ENCODE assay signal across 7 mouse cellular contexts in the genomic region with DNA sequence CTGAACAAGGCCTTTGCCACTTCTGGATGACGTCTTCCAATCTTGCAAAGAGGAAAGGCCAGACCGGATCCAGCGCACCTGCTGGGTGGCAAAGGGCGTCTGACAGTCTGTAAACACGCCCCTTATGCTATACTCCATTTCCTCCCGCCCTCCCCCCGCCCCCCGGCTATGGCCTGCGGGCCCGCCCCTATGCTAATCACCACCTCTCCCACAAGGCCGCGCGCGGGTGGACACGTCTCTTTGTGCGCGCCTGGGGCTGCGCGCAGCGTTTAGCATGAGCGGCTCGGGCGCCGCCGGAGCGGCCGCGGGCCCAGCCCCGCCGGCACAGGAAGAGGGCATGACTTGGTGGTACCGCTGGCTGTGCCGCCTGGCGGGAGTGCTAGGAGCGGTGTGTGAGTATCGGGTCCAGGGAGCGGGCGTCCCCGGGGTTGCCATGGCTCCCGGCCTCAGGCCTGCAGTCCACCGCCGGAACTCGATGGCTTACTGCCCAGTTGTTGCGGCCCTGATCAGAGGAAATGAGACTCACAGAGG. TPM values are rescaled to one million over a fixed set of nuclear protein-coding genes. Genes with fewer than 3 reads are reported as not detected.
DNase-seq lines count a peak whose midpoint lies in the region; ATAC-seq and TF ChIP-seq lines count a peak whose summit lies in the region.

Cacfd1 (plus strand) TSS at position 213 of the 531 bp plus-strand sequence.

- H3K9ac ChIP-seq in embryonic facial prominence, embryonic 11.5 days (replicated peaks; ENCODE audit: low read length): peak within 1 kb of the TSS; percentile 94
- peak within 1 kb of the TSS; percentile 93 for H3K9ac ChIP-seq in limb, embryonic 12.5 days (replicated peaks)
- peak within 1 kb of the TSS; percentile 86 for H3K9ac ChIP-seq in midbrain, embryonic 15.5 days

- WGBS in embryonic facial prominence, embryonic 11.5 days: under 1% methylated on average over 43 of the region's 43 CpGs
- 1% methylated on average over 42 of the region's 43 CpGs for WGBS in limb, embryonic 12.5 days
- WGBS in midbrain, embryonic 15.5 days: under 1% methylated on average over 41 of the region's 43 CpGs
- WGBS in spleen, adult 2 months: under 1% methylated on average over 43 of the region's 43 CpGs

- peak within 1 kb of the TSS; percentile 81 for H3K4me3 ChIP-seq in embryonic facial prominence, embryonic 11.5 days (ENCODE audit: low read depth, low read length)
- H3K4me3 ChIP-seq in limb, embryonic 12.5 days (replicated peaks): peak within 1 kb of the TSS; percentile 78
- H3K4me3 ChIP-seq in midbrain, embryonic 15.5 days: peak within 1 kb of the TSS; percentile 65
- H3K4me3 ChIP-seq in spleen, adult 2 months (ENCODE audit: extremely low read depth, insufficient read depth, insufficient read length): peak within 1 kb of the TSS; percentile 73

- no peaks in the 10 kb centered on the region for H3K9me3 ChIP-seq in embryonic facial prominence, embryonic 11.5 days (replicated peaks; ENCODE audit: control insufficient read depth, low read length)
- no peaks in the 10 kb centered on the region for H3K9me3 ChIP-seq in limb, embryonic 12.5 days
- no peaks in the 10 kb centered on the region for H3K9me3 ChIP-seq in midbrain, embryonic 15.5 days

- H3K36me3 ChIP-seq in embryonic facial prominence, embryonic 11.5 days (replicated peaks; ENCODE audit: control insufficient read depth, insufficient read depth, low read depth, low read length): no peaks in the 10 kb centered on the region; the same call in 1 of the 2 replicates
- H3K36me3 ChIP-seq in limb, embryonic 12.5 days: peaks cover 23% of the 10 kb centered on the region
- peaks cover 9% of the 10 kb centered on the region; the same call in 1 of the 2 replicates for H3K36me3 ChIP-seq in midbrain, embryonic 15.5 days (replicated peaks)
- H3K36me3 ChIP-seq in spleen, adult 2 months (ENCODE audit: control insufficient read depth, insufficient read depth, low read length): peaks cover 4% of the 10 kb centered on the region; the same call in 1 of the 2 replicates

- peak; percentile 94 for DNase-seq in adrenal gland, postnatal 14 days
- DNase-seq in embryonic facial prominence, embryonic 11.5 days (ENCODE audit: low spot score): peak; percentile 93
- DNase-seq in heart, adult 11 months: peak; percentile 99
- DNase-seq in kidney, adult 18-20 months: peak; percentile 92
- peak; percentile 86 to 88 for DNase-seq in spleen, adult 2 months (ENCODE audit: low read depth in 1 of 2, low spot score in 2 of 2)

- TF ChIP-seq POLR2A in spleen, adult 2 months (IDR thresholded peaks at IDR 0.05; ENCODE audit: low read depth, low read length): no peak

- H3K4me1 ChIP-seq in embryonic facial prominence, embryonic 11.5 days (ENCODE audit: control insufficient read depth, insufficient read depth, low read length): no peaks in the 10 kb centered on the region
- peaks cover 24% of the 10 kb centered on the region for H3K4me1 ChIP-seq in limb, embryonic 12.5 days (replicated peaks)
- H3K4me1 ChIP-seq in midbrain, embryonic 15.5 days: peaks cover 23% of the 10 kb centered on the region
- peaks cover 12% of the 10 kb centered on the region; the same call in 1 of the 2 replicates for H3K4me1 ChIP-seq in spleen, adult 2 months (ENCODE audit: control insufficient read depth, insufficient read depth, insufficient read length)

- no peaks in the 10 kb centered on the region for H3K27me3 ChIP-seq in embryonic facial prominence, embryonic 11.5 days (ENCODE audit: control insufficient read depth, insufficient read depth, low read length)
- no peaks in the 10 kb centered on the region for H3K27me3 ChIP-seq in limb, embryonic 12.5 days
- no peaks in the 10 kb centered on the region for H3K27me3 ChIP-seq in midbrain, embryonic 15.5 days (replicated peaks)
- no peaks in the 10 kb centered on the region for H3K27me3 ChIP-seq in spleen, adult 2 months (ENCODE audit: control insufficient read depth, insufficient read depth, low read length)

- no peak for TF ChIP-seq CTCF in spleen, adult 2 months (IDR thresholded peaks at IDR 0.05; ENCODE audit: extremely low read depth, insufficient read depth, insufficient read length, insufficient replicate concordance)

- H3K27ac ChIP-seq in embryonic facial prominence, embryonic 11.5 days (replicated peaks; ENCODE audit: low read depth, low read length): peak within 1 kb of the TSS; percentile 62; the same call in 1 of the 2 replicates
- peak within 1 kb of the TSS; percentile 89 for H3K27ac ChIP-seq in limb, embryonic 12.5 days
- H3K27ac ChIP-seq in midbrain, embryonic 15.5 days: peak within 1 kb of the TSS; percentile 85
- H3K27ac ChIP-seq in spleen, adult 2 months (ENCODE audit: insufficient read depth, low read length): peak within 1 kb of the TSS; percentile 69

- ATAC-seq in embryonic facial prominence, embryonic 11.5 days (replicated peaks; ENCODE audit: insufficient number of reproducible peaks, low FRiP score, low TSS enrichment, low read depth): peak; percentile 93
- ATAC-seq in limb, embryonic 12.5 days (ENCODE audit: insufficient number of reproducible peaks, insufficient read depth, low FRiP score, low TSS enrichment, low read depth): peak; percentile 90
- ATAC-seq in midbrain, embryonic 15.5 days (replicated peaks): peak; percentile 94

- peak within 1 kb of the TSS; percentile 77 for H3K4me2 ChIP-seq in embryonic facial prominence, embryonic 11.5 days (ENCODE audit: low read depth, low read length)
- peak within 1 kb of the TSS; percentile 73 for H3K4me2 ChIP-seq in limb, embryonic 12.5 days
- peak within 1 kb of the TSS; percentile 57 for H3K4me2 ChIP-seq in midbrain, embryonic 15.5 days

RNA-seq across cellular contexts. Expression of gene Cacfd1, which starts in this region (rescaled TPM):
- 36.5 and 41.6 TPM in 2 replicates for total RNA-seq in adrenal gland, postnatal 14 days (2021)
- polyA plus RNA-seq in embryonic facial prominence, embryonic 11.5 days (2014; fragmentation: Nextera tagmentation; extraction: Ambion mirVana): 66.2 and 68.9 TPM in 2 replicates
- 96.5 and 100 TPM in 2 replicates for polyA plus RNA-seq in limb, embryonic 12.5 days (2016; fragmentation: Nextera tagmentation; extraction: Ambion mirVana)
- polyA plus RNA-seq in midbrain, embryonic 15.5 days (2015; fragmentation: Nextera tagmentation; extraction: Ambion mirVana): 123 and 126 TPM in 2 replicates
- polyA plus RNA-seq in spleen, adult 2 months (2012; rRNA removed): 29.9 and 31.2 TPM in 2 replicates

Comparison
In these comparisons a context has a peak if more than half of its experiments do, and no peak if none do; other contexts are left out.
1. Peak in every context shown above with its lines: DNase-seq, ATAC-seq, H3K4me3 ChIP-seq and H3K27ac ChIP-seq.